Mouse (Mus musculus) hindbrain, embryonic 13.5 days (tissue): Measurements from ENCODE around the gene Pex11g. TPM values are rescaled to one million over a fixed set of nuclear protein-coding genes. Genes with fewer than 3 reads are reported as not detected.

Experiments used
- ATAC-seq: fragments of 200-750 bp; cut with Nextera tagmentation; 2 replicates; pipeline ENCODE4 v1.8.0; 2017; ENCODE audit warnings: moderate TSS enrichment; ENCODE audit not compliant: low FRiP score
- H3K27ac ChIP-seq: fragments of 300-500 bp; sonication (generic); 2 replicates; pipeline ENCODE4 v1.5.1; 2015; ENCODE audit warnings: inconsistent platforms, mild to moderate bottlenecking, moderate library complexity
- H3K27me3 ChIP-seq: fragments of 300-500 bp; sonication (generic); 2 replicates; pipeline ENCODE4 v1.6.1; 2015; ENCODE audit warnings: mild to moderate bottlenecking, inconsistent platforms
- H3K36me3 ChIP-seq: fragments of 300-500 bp; sonication (generic); 2 replicates; pipeline ENCODE4 v1.6.1; 2015; ENCODE audit warnings: mild to moderate bottlenecking, inconsistent platforms
- H3K4me1 ChIP-seq: fragments of 300-500 bp; sonication (generic); replicated peaks from 2 replicates; pipeline ENCODE4 v1.6.1; 2015; ENCODE audit warnings: inconsistent platforms
- H3K4me2 ChIP-seq: fragments of 300-500 bp; sonication (generic); 2 replicates; pipeline ENCODE4 v1.6.1; 2015; ENCODE audit warnings: inconsistent platforms, mild to moderate bottlenecking, moderate library complexity
- H3K4me3 ChIP-seq: fragments of 300-500 bp; sonication (generic); 2 replicates; pipeline ENCODE4 v1.5.1; 2015; ENCODE audit warnings: mild to moderate bottlenecking, inconsistent platforms
- H3K9ac ChIP-seq: fragments of 300-500 bp; sonication (generic); 2 replicates; pipeline ENCODE4 v1.6.1; 2015; ENCODE audit warnings: mild to moderate bottlenecking, inconsistent platforms
- H3K9me3 ChIP-seq: fragments of 300-500 bp; sonication (generic); 2 replicates; pipeline ENCODE4 v1.6.1; 2016; ENCODE audit warnings: inconsistent platforms
- WGBS: fragments of 180-500 bp; shearing (Covaris S2); methylation state at CpG from one replicate; pipeline ENCODE4 v1.1.7; 2015; 5-methylcytosine and 5-hydroxymethylcytosine counted together
- polyA plus RNA-seq: library from polyadenylated mRNA; unstranded; fragments of >200 nt; fragmentation: Nextera tagmentation; extraction: Ambion mirVana; gene quantifications from 2 replicates; pipeline ENCODE4 v1.2.1, GENCODE M21; 2015

The Pex11g gene
- polyA plus RNA-seq, 1 experiment from 2014 or later, result 4.2 TPM

- Histone ChIP-seq H3K4me3 (no peak within 1 kb of the TSS), H3K27ac (no peak within 1 kb of the TSS), H3K27me3 (0 out of 2 replicates have a peak, but pooled peaks cover 4% of the 10 kb centered on the region), H3K4me2 (no peak within 1 kb of the TSS), H3K4me1 (peaks cover 10% of the 10 kb centered on the region; the same call in 1 of the 2 replicates), H3K9ac (no peak within 1 kb of the TSS), H3K9me3 (no peaks in the 10 kb centered on the region), H3K36me3 (no peaks in the 10 kb centered on the region)
- no peak for ATAC-seq
These were observed 3.1 kb upstream of the Pex11g start, which contains the start of gene Tex45 for GRCm38 (mm10) chr8:3470562-3470961. TSS of gene Tex45 (plus strand) at chr8:3470862.

- H3K27ac ChIP-seq, result no peak overlapping the region
- no peaks in the 10 kb centered on the region for H3K27me3 ChIP-seq
- H3K4me2 ChIP-seq, result no peak overlapping the region
- H3K36me3 ChIP-seq, result no peaks in the 10 kb centered on the region
- H3K9me3 ChIP-seq, result no peaks in the 10 kb centered on the region
- peaks cover 10% of the 10 kb centered on the region; the same call in 1 of the 2 replicates for H3K4me1 ChIP-seq
- H3K4me3 ChIP-seq, result no peak overlapping the region
- WGBS, result 100% methylated on average over 1 of the region's 1 CpGs
- ATAC-seq, result no peak
- H3K9ac ChIP-seq, result no peak overlapping the region
These were observed 1.4 kb upstream of the Pex11g start for GRCm38 (mm10) chr8:3468838-3469237.

- Histone ChIP-seq H3K9me3 (no peaks in the 10 kb centered on the region), H3K9ac (peak overlapping the region; percentile 73), H3K27ac (peak overlapping the region; percentile 84), H3K4me3 (peak overlapping the region; percentile 46), H3K27me3 (no peaks in the 10 kb centered on the region), H3K4me1 (peaks cover 10% of the 10 kb centered on the region; the same call in 1 of the 2 replicates), H3K36me3 (no peaks in the 10 kb centered on the region), H3K4me2 (peak overlapping the region; percentile 61)
- 55% methylated on average over 9 of the region's 9 CpGs for WGBS
- no peak; the same call in 1 of the 2 replicates for ATAC-seq
These were observed 536 bp upstream of the Pex11g start for GRCm38 (mm10) chr8:3467886-3468545.

- whole genome bisulfite sequencing, result 56% methylated on average over 5 of the region's 5 CpGs
- no peak for ATAC-seq
These were observed 3.2 kb downstream of the Pex11g start for GRCm38 (mm10) chr8:3464309-3464708.

GRCm38 (mm10) chr8:3463248-3463647, 4.2 kb downstream of the Pex11g start:
- 90% methylated on average over 2 of the region's 2 CpGs for WGBS
- H3K36me3 ChIP-seq, result peaks cover 15% of the 10 kb centered on the region
- H3K4me2 ChIP-seq, result no peak overlapping the region
- H3K27ac ChIP-seq, result no peak overlapping the region
- H3K4me1 ChIP-seq, result peaks cover 8% of the 10 kb centered on the region; the same call in 1 of the 2 replicates
- H3K4me3 ChIP-seq, result no peak overlapping the region
- no peaks in the 10 kb centered on the region for H3K9me3 ChIP-seq
- ATAC-seq, result no peak
- H3K9ac ChIP-seq, result no peak overlapping the region
- H3K27me3 ChIP-seq, result no peaks in the 10 kb centered on the region

More at GRCm38 (mm10) chr8:3464309-3464708, 3.2 kb downstream of the Pex11g start:
- Histone ChIP-seq H3K36me3 (peaks cover 5% of the 10 kb centered on the region), H3K4me2 (no peak overlapping the region), H3K9me3 (no peaks in the 10 kb centered on the region), H3K4me3 (no peak overlapping the region), H3K9ac (no peak overlapping the region), H3K4me1 (peaks cover 10% of the 10 kb centered on the region; the same call in 1 of the 2 replicates), H3K27me3 (no peaks in the 10 kb centered on the region), H3K27ac (no peak overlapping the region)

GRCm38 (mm10) chr8:3451992-3452391, 15.5 kb downstream of the Pex11g start:
- WGBS, result 97% methylated on average over 25 of the region's 25 CpGs
- no peak overlapping the region for H3K4me2 ChIP-seq
- no peaks in the 10 kb centered on the region for H3K9me3 ChIP-seq
- no peak for ATAC-seq
- H3K27ac ChIP-seq, result no peak overlapping the region
- no peak overlapping the region for H3K9ac ChIP-seq
- no peaks in the 10 kb centered on the region for H3K27me3 ChIP-seq
- peaks cover 94% of the 10 kb centered on the region for H3K36me3 ChIP-seq
- no peak overlapping the region for H3K4me3 ChIP-seq
- H3K4me1 ChIP-seq, result no peaks in the 10 kb centered on the region

- 29% methylated on average over 5 of the region's 5 CpGs for WGBS
- no peak overlapping the region for H3K4me2 ChIP-seq
- H3K27me3 ChIP-seq, result no peaks in the 10 kb centered on the region
- H3K36me3 ChIP-seq, result peaks cover 93% of the 10 kb centered on the region
- H3K4me3 ChIP-seq, result no peak overlapping the region
- no peak overlapping the region for H3K27ac ChIP-seq
- no peak overlapping the region for H3K9ac ChIP-seq
- peak; percentile 40; the same call in 1 of the 2 replicates for ATAC-seq
- no peaks in the 10 kb centered on the region for H3K9me3 ChIP-seq
- no peaks in the 10 kb centered on the region for H3K4me1 ChIP-seq
These were observed 16.8 kb downstream of the Pex11g start for GRCm38 (mm10) chr8:3450670-3451069.

GRCm38 (mm10) chr8:3449226-3449625, 18.3 kb downstream of the Pex11g start:
- WGBS, result 86% methylated on average over 2 of the region's 2 CpGs
- Histone ChIP-seq H3K36me3 (peaks cover 89% of the 10 kb centered on the region), H3K27me3 (no peaks in the 10 kb centered on the region)

GRCm38 (mm10) chr8:3439510-3439909, 28.0 kb downstream of the Pex11g start:
- no peak for ATAC-seq
- no peak overlapping the region for H3K4me3 ChIP-seq
- WGBS, result 80% methylated on average over 12 of the region's 12 CpGs
- no peak overlapping the region for H3K9ac ChIP-seq
- H3K27me3 ChIP-seq, result no peaks in the 10 kb centered on the region
- no peak overlapping the region for H3K4me2 ChIP-seq
- H3K27ac ChIP-seq, result no peak overlapping the region
- peaks cover 83% of the 10 kb centered on the region for H3K36me3 ChIP-seq
- no peaks in the 10 kb centered on the region for H3K4me1 ChIP-seq
- no peaks in the 10 kb centered on the region for H3K9me3 ChIP-seq

More at GRCm38 (mm10) chr8:3449226-3449625, 18.3 kb downstream of the Pex11g start:
- no peak overlapping the region for H3K9ac ChIP-seq
- ATAC-seq, result no peak
- no peaks in the 10 kb centered on the region for H3K4me1 ChIP-seq
- H3K4me2 ChIP-seq, result no peak overlapping the region
- no peaks in the 10 kb centered on the region for H3K9me3 ChIP-seq
- H3K27ac ChIP-seq, result no peak overlapping the region
- no peak overlapping the region for H3K4me3 ChIP-seq

- no peak overlapping the region for H3K9ac ChIP-seq
- no peak overlapping the region for H3K4me2 ChIP-seq
- WGBS, result 85% methylated on average over 5 of the region's 6 CpGs
- no peaks in the 10 kb centered on the region for H3K27me3 ChIP-seq
- H3K4me3 ChIP-seq, result no peak overlapping the region
- H3K9me3 ChIP-seq, result no peaks in the 10 kb centered on the region
- no peak for ATAC-seq
- H3K27ac ChIP-seq, result no peak overlapping the region
- no peaks in the 10 kb centered on the region for H3K4me1 ChIP-seq
- H3K36me3 ChIP-seq, result peaks cover 97% of the 10 kb centered on the region
These were observed 31.0 kb downstream of the Pex11g start for GRCm38 (mm10) chr8:3436492-3436891.

- Histone ChIP-seq H3K9ac (no peak overlapping the region), H3K4me2 (no peak overlapping the region), H3K9me3 (no peaks in the 10 kb centered on the region), H3K36me3 (peaks cover 77% of the 10 kb centered on the region), H3K4me1 (no peaks in the 10 kb centered on the region), H3K27ac (no peak overlapping the region), H3K4me3 (no peak overlapping the region), H3K27me3 (no peaks in the 10 kb centered on the region)
- 88% methylated on average over 3 of the region's 3 CpGs for WGBS
- ATAC-seq, result no peak
These were observed 36.4 kb downstream of the Pex11g start for GRCm38 (mm10) chr8:3431113-3431512.

GRCm38 (mm10) chr8:3429966-3430365, 37.5 kb downstream of the Pex11g start:
- WGBS, result 85% methylated on average over 2 of the region's 2 CpGs
- H3K27me3 ChIP-seq, result no peaks in the 10 kb centered on the region
- no peaks in the 10 kb centered on the region for H3K9me3 ChIP-seq
- H3K4me3 ChIP-seq, result no peak overlapping the region
- H3K36me3 ChIP-seq, result peaks cover 67% of the 10 kb centered on the region
- no peak overlapping the region for H3K4me2 ChIP-seq
- no peak overlapping the region for H3K27ac ChIP-seq
- no peaks in the 10 kb centered on the region for H3K4me1 ChIP-seq
- ATAC-seq, result no peak
- no peak overlapping the region for H3K9ac ChIP-seq

- H3K36me3 ChIP-seq, result peaks cover 52% of the 10 kb centered on the region
- H3K9ac ChIP-seq, result no peak overlapping the region
- no peak overlapping the region for H3K27ac ChIP-seq
- 79% methylated on average over 2 of the region's 2 CpGs for WGBS
- no peak overlapping the region for H3K4me2 ChIP-seq
- no peaks in the 10 kb centered on the region for H3K9me3 ChIP-seq
- H3K4me3 ChIP-seq, result no peak overlapping the region
- no peaks in the 10 kb centered on the region for H3K27me3 ChIP-seq
- ATAC-seq, result no peak
- no peaks in the 10 kb centered on the region for H3K4me1 ChIP-seq
These were observed 39.1 kb downstream of the Pex11g start for GRCm38 (mm10) chr8:3428426-3428825.
